Mouse (Mus musculus) liver, embryonic 18 days (tissue): ENCODE results near the gene Pced1a. TPM values are rescaled to one million over a fixed set of nuclear protein-coding genes. Genes with fewer than 3 reads are reported as not detected.

Experiments
- polyA plus RNA-seq: library from polyadenylated mRNA; depleted of rRNA; stranded (reverse); fragments of >200 nt; gene quantifications from 2 replicates; pipeline ENCODE4 v1.2.3, GENCODE M21; 2012; rRNA removed

Pced1a gene
- polyA plus RNA-seq = 8.6 and 9.5 TPM in 2 replicates

DNA sequence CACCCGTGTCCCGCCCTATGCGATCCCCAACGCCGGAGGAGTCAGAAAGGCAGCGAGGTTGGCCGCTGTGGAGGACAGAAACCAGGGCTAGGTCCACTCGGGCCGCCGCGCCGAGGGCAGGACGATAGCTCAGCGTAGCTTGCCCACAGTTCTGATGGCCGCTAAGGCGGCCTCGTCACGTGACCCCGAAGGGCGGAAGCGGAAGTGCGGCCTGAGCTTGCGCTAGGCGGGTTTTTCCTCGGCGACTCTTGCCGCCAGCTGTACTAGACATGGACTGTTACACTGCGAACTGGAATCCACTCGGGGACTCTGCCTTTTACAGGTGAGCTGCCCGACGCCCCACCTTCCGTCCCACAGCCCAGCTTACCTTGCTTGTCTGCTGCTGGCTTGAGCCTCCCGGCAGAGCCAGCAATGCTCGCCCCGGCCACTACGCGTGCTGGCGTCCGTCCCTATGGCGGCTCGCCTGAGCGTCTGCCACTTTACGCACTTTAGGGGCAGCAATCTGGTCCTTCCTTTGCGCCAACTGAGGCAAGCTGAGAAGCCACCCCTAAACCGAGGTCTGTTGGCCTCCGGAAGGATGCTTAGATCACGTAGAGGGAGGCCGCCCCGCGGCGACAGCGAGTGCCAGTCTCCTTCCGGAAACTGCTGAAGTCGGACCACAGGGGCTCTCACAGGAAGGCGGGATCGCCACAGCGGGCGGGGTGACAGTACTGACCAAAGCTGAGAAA lies at the start of gene Pced1a, which contains the start of gene Vps16:
TSS of gene Pced1a (minus strand) at position 576 of the 728 bp plus-strand sequence.
TSS of gene Vps16 (plus strand) at position 214 of the 728 bp plus-strand sequence.

DNA sequence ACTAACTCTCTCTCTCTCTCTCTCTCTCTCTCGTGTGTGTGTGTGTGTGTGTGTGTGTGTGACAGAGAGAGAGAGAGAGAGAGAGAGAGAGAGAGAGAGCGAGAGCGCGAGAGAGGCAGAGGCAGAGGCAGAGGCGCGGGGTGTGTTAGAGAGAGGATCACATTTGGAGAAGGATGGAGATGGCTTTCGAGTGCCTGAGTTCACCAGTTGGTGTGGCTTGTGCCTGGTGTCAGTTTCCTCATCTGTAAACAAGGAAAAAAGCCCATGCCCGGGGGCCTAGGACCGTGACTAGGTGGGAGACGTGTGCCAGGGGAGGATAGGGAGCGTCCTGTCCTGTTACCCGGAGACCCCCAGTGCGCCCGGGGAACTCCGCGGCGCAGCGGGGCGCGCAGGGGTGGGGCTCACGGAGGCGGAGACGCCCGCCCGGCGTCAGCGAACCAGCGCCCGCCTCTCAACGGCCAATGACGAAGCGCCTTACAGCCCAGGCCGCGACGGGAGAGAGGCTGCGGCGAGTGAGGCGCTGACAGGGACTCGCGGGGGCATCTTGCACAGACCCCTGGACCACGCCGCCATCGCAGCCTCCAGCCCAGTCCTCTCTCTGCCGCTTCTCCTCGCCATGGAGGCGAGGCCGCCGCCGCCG lies 25.4 kb upstream of the Pced1a start, which contains the start of gene Ptpra:
TSS of gene Ptpra (plus strand) at position 485 of the 640 bp plus-strand sequence.

GRCm38 (mm10) chr2:130406178-130406577 lies 18.3 kb downstream of the Pced1a start, which contains the start of gene Tmem239:
Gene Tmem239 (plus strand): TSS chr2:130406478.

GRCm38 (mm10) chr2:130404939-130405338 lies 19.6 kb downstream of the Pced1a start, which contains the start of the genes Gm28372 and 1700020A23Rik:
Gene Gm28372 (plus strand): TSS chr2:130405239.
Gene 1700020A23Rik (plus strand): TSS chr2:130405259.

GRCm38 (mm10) chr2:130397186-130397985 lies 27.1 kb downstream of the Pced1a start, which contains the start of gene Cpxm1:
Gene Cpxm1 (minus strand): TSS chr2:130397574.

Other genes with a start within 250 kb of the Pced1a start
- gene Snrpb, start 245.3 kb downstream of the Pced1a start, polyA plus RNA-seq = 117 and 128 TPM in 2 replicates
- gene Tmc2, start 229.5 kb downstream of the Pced1a start, polyA plus RNA-seq = not detected in 2 replicates
- 92.8 and 110 TPM in 2 replicates for gene Nop56, start 150.3 kb downstream of the Pced1a start, polyA plus RNA-seq
- gene Idh3b, start 140.2 kb downstream of the Pced1a start, polyA plus RNA-seq = 125 and 135 TPM in 2 replicates
- gene Ebf4, start 129.5 kb downstream of the Pced1a start, polyA plus RNA-seq = 0.36 and 0.48 TPM in 2 replicates
- 1.2 and 1.6 TPM in 2 replicates for gene Cpxm1, start 27.1 kb downstream of the Pced1a start, polyA plus RNA-seq
- not detected in 2 replicates for gene Gm28372, start 19.5 kb downstream of the Pced1a start, polyA plus RNA-seq
- not detected in 2 replicates for gene 1700020A23Rik, start 19.4 kb downstream of the Pced1a start, polyA plus RNA-seq
- gene Tmem239, start 18.2 kb downstream of the Pced1a start, polyA plus RNA-seq = not detected in 2 replicates
- gene Vps16, start 362 bp downstream of the Pced1a start, polyA plus RNA-seq = 30.3 and 37.0 TPM in 2 replicates
- 19.0 and 19.6 TPM in 2 replicates for gene Ptpra, start 25.6 kb upstream of the Pced1a start, polyA plus RNA-seq
- 19.6 and 20.9 TPM in 2 replicates for gene Mrps26, start 139.0 kb upstream of the Pced1a start, polyA plus RNA-seq
- not detected in 2 replicates for gene Oxt, start 151.5 kb upstream of the Pced1a start, polyA plus RNA-seq
- not detected in 2 replicates for gene Avp, start 157.9 kb upstream of the Pced1a start, polyA plus RNA-seq
- gene Fastkd5, start 205.3 kb upstream of the Pced1a start, polyA plus RNA-seq = 3.1 and 3.3 TPM in 2 replicates
- 2.2 and 2.4 TPM in 2 replicates for gene Ubox5, start 205.3 kb upstream of the Pced1a start, polyA plus RNA-seq
- gene Lzts3, start 218.1 kb upstream of the Pced1a start, polyA plus RNA-seq = 4.8 and 5.6 TPM in 2 replicates
- gene Ddrgk1, start 240.0 kb upstream of the Pced1a start, polyA plus RNA-seq = 41.7 and 44.2 TPM in 2 replicates
- gene Itpa, start 242.9 kb upstream of the Pced1a start, polyA plus RNA-seq = 23.8 and 24.5 TPM in 2 replicates